Mouse (Mus musculus) spleen, adult 2 months (tissue): ENCODE data around the gene Klk1b9. TPM values are rescaled to one million over a fixed set of nuclear protein-coding genes. Genes with fewer than 3 reads are reported as not detected.
"Not testable (repeated sequence)": the region's sequence is repeated elsewhere in the genome, so short reads cannot be mapped to it uniquely, and the experiment has no call there.

Experiments
- DNase-seq, 2 experiments: peaks; one replicate each; pipeline versions ENCODE4 v3.0.0 to v3.0.0-alpha.2; 2012 to 2021; ENCODE audit warnings: low spot score in 2 of 2, low read depth in 1 of 2
- H3K27ac ChIP-seq: fragments of 200-500 bp; 2 replicates; pipeline ENCODE4 v1.5.1; 2012; ENCODE audit warnings: low read length, inconsistent platforms; ENCODE audit not compliant: insufficient read depth
- H3K27me3 ChIP-seq: fragments of 200-500 bp; 2 replicates; pipeline ENCODE4 v1.6.1; 2012; ENCODE audit warnings: mild to moderate bottlenecking, moderate library complexity, low read length, inconsistent platforms; ENCODE audit not compliant: control insufficient read depth, insufficient read depth
- H3K36me3 ChIP-seq: fragments of 200-500 bp; 2 replicates; pipeline ENCODE4 v1.6.1; 2012; ENCODE audit warnings: mild to moderate bottlenecking, low read length, inconsistent platforms; ENCODE audit not compliant: control insufficient read depth, insufficient read depth
- H3K4me1 ChIP-seq: fragments of 200-500 bp; 2 replicates; pipeline ENCODE4 v1.6.1; 2011; ENCODE audit warnings: inconsistent platforms; ENCODE audit not compliant: control insufficient read depth, insufficient read depth, insufficient read length
- H3K4me3 ChIP-seq: fragments of 200-500 bp; 2 replicates; pipeline ENCODE4 v1.5.1; 2011; ENCODE audit warnings: mild to moderate bottlenecking, inconsistent platforms; ENCODE audit not compliant: insufficient read depth, insufficient read length; ENCODE audit errors: extremely low read depth
- CTCF ChIP-seq: fragments of 200-500 bp; IDR thresholded peaks from 2 replicates; pipeline ENCODE4 v1.5.1; 2011; ENCODE audit warnings: mild to moderate bottlenecking, inconsistent platforms; ENCODE audit not compliant: insufficient read depth, insufficient read length, insufficient replicate concordance; ENCODE audit errors: extremely low read depth
- POLR2A ChIP-seq: fragments of 200-500 bp; IDR thresholded peaks from 2 replicates; pipeline ENCODE4 v1.6.1; 2011; ENCODE audit warnings: low read depth, low read length, inconsistent platforms
- WGBS: fragments of 180-500 bp; shearing (Covaris S2); methylation state at CpG from one replicate; pipeline ENCODE4 v1.1.7; 2018; 5-methylcytosine and 5-hydroxymethylcytosine counted together
- polyA plus RNA-seq: library from polyadenylated mRNA; depleted of rRNA; stranded (reverse); fragments of >200 nt; gene quantifications from 2 replicates; pipeline ENCODE4 v1.2.3, GENCODE M21; 2012; rRNA removed

Gene Klk1b9
- polyA plus RNA-seq, 1 experiment: 0.22 TPM

DNA sequence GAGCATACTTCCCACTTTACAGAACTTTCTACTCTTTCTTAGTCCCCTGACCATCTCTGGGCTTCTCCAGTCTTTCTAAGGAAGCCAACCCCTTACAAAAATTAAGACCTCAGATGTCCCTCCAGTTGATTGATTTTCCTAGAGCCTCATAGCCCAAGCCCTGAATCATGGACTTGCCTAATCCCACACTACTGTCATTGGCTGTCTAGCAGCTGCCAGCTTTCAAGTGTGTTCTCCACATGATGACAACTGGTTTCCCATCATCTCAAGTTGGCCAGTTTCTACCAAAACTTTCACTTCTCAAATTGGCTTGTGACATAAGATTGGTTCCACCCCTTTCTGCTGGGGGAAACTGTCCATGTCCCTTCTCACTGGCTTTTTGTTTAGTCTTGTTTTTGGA is 29.0 kb downstream of the Klk1b9 start:
- Histone ChIP-seq H3K4me1 (no peaks in the 10 kb centered on the region), H3K27me3 (no peaks in the 10 kb centered on the region), H3K36me3 (no peaks in the 10 kb centered on the region), H3K4me3 (no peak overlapping the region), H3K27ac (no peak overlapping the region)
- no peak for TF ChIP-seq POLR2A
- no peak for TF ChIP-seq CTCF
- DNase-seq: no peak

DNA sequence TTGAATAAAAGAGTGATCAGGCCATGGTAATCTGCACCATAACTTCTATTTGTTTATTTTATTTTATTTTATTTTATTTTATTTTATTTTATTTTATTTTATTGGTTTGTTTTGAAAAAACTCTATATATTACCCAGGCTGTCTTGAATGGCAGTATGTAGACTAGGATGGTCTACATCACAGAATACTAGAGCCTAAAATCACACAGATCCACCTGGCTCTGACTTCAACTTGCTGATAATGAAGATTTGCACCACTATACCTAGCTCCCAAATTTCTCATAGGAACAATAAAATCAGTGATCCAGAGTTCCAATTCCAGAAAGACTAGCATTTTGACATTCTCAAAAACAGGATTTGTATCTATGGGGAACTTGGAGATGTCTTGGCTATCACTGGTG is 36.0 kb downstream of the Klk1b9 start, which contains the start of gene Klk1b26:
Gene Klk1b26 (plus strand): TSS at position 301 of the 400 bp plus-strand sequence.
- H3K4me3 ChIP-seq, H3K27me3 ChIP-seq, H3K4me1 ChIP-seq, H3K36me3 ChIP-seq, H3K27ac ChIP-seq, DNase-seq: not testable (repeated sequence)

DNA sequence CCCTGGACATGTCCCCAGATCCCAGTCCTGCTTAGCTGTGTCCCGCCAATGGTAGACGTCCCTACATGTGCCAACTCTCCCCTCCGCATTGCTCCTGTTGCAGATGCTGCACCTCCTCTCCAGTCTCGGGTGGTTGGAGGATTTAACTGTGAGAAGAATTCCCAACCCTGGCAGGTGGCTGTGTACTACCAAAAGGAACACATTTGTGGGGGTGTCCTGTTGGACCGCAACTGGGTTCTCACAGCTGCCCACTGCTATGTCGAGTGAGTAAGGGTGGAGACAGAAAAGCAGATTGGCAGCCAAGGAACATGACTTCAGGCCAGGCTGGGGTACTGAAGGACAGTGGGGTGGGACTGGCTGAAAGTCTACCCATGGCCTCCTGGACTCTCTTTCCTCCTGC is 38.8 kb downstream of the Klk1b9 start:
- H3K36me3 ChIP-seq, H3K4me3 ChIP-seq, H3K27ac ChIP-seq, DNase-seq, H3K27me3 ChIP-seq, H3K4me1 ChIP-seq: not testable (repeated sequence)
- WGBS: 84% methylated on average over 6 of the region's 6 CpGs

DNA sequence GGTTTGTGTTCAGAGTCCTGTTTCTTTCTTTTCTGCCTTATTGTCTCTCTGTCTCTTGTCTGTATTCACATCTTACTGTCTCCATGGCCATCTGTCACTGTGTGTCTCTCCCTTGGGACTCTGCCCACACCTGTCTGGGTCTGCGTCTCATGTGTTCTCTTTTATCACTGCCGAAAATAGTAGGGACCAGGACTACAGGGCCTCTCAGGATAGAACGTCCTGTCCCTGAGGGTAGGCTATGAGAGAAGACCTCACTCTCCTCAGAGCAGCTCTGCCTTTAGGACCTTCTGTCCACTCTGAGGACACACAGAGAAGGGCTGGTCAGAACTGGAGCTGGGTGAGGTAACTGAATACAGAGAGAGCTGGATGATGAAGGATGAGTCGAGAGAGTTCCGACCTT is 39.2 kb downstream of the Klk1b9 start:
- no peak for DNase-seq
- H3K4me1 ChIP-seq: no peaks in the 10 kb centered on the region
- TF ChIP-seq POLR2A (no peak), CTCF (no peak)
- WGBS: 88% methylated on average over 5 of the region's 5 CpGs
- no peaks in the 10 kb centered on the region for H3K36me3 ChIP-seq
- no peak overlapping the region for H3K27ac ChIP-seq
- H3K4me3 ChIP-seq: no peak overlapping the region
- H3K27me3 ChIP-seq: no peaks in the 10 kb centered on the region

Other genes starting within 250 kb of the Klk1b9 start
- not detected in 2 replicates for gene Klk12, start 207.2 kb upstream of the Klk1b9 start, polyA plus RNA-seq
- gene Klk11, start 201.5 kb upstream of the Klk1b9 start, polyA plus RNA-seq: not detected in 2 replicates
- 0.16 TPM in 1 of 2 replicates, not detected in the other for gene Klk10, start 195.0 kb upstream of the Klk1b9 start, polyA plus RNA-seq
- gene Klk9, start 184.2 kb upstream of the Klk1b9 start, polyA plus RNA-seq: not detected in 2 replicates
- gene Klk8, start 178.5 kb upstream of the Klk1b9 start, polyA plus RNA-seq: 12.3 and 13.5 TPM in 2 replicates
- gene Klk7, start 164.8 kb upstream of the Klk1b9 start, polyA plus RNA-seq: not detected in 2 replicates
- gene Klk6, start 151.6 kb upstream of the Klk1b9 start, polyA plus RNA-seq: not detected in 2 replicates
- not detected in 2 replicates for gene Klk5, start 134.1 kb upstream of the Klk1b9 start, polyA plus RNA-seq
- gene Klk4, start 94.9 kb upstream of the Klk1b9 start, polyA plus RNA-seq: not detected in 2 replicates
- gene Klk15, start 42.3 kb upstream of the Klk1b9 start, polyA plus RNA-seq: not detected in 2 replicates
- 0.18 and 0.19 TPM in 2 replicates for gene Klk1b8, start 25.4 kb upstream of the Klk1b9 start, polyA plus RNA-seq
- gene Klk1b1, start 9.3 kb upstream of the Klk1b9 start, polyA plus RNA-seq: not detected in 2 replicates
- 1.2 and 1.9 TPM in 2 replicates for gene Klk1b11, start 19.8 kb downstream of the Klk1b9 start, polyA plus RNA-seq
- not detected in 2 replicates for gene Klk1b26, start 36.1 kb downstream of the Klk1b9 start, polyA plus RNA-seq
- gene Klk1b27, start 76.2 kb downstream of the Klk1b9 start, polyA plus RNA-seq: 4.1 and 4.4 TPM in 2 replicates
- not detected in 2 replicates for gene Klk1b21, start 126.3 kb downstream of the Klk1b9 start, polyA plus RNA-seq
- gene Klk1b22, start 136.6 kb downstream of the Klk1b9 start, polyA plus RNA-seq: 13.3 TPM in 1 of 2 replicates, not detected in the other
- 0.06 TPM in 1 of 2 replicates, not detected in the other for gene Klk1b16, start 160.7 kb downstream of the Klk1b9 start, polyA plus RNA-seq
- gene Klk1b24, start 212.2 kb downstream of the Klk1b9 start, polyA plus RNA-seq: 0.75 and 1.0 TPM in 2 replicates
- gene Klk1b3, start 222.1 kb downstream of the Klk1b9 start, polyA plus RNA-seq: 0.97 and 2.0 TPM in 2 replicates
- gene Klk1b4, start 231.4 kb downstream of the Klk1b9 start, polyA plus RNA-seq: 3.0 and 6.3 TPM in 2 replicates
- 8.7 and 9.8 TPM in 2 replicates for gene Klk1b5, start 239.9 kb downstream of the Klk1b9 start, polyA plus RNA-seq
- 834 and 917 TPM in 2 replicates for gene Klk1, start 249.3 kb downstream of the Klk1b9 start, polyA plus RNA-seq